Mouse (Mus musculus): ENCODE data around the gene Rbm3.

The Rbm3 gene

GRCm38 (mm10) chrX:8145153-8145991 is at the start of gene Rbm3:
Gene Rbm3 (minus strand): TSS chrX:8145880.
- peak; percentile 88 to 91 for DNase-seq (ENCODE audit: low spot score in 2 of 2)

GRCm38 (mm10) chrX:8193419-8193723 is 47.7 kb upstream of the Rbm3 start, which contains the start of gene Ebp:
Gene Ebp (minus strand): TSS chrX:8193512.
- DNase-seq (ENCODE audit: low spot score in 2 of 2): no peak

GRCm38 (mm10) chrX:8192640-8193418 is 47.1 kb upstream of the Rbm3 start:
- DNase-seq (ENCODE audit: low spot score in 2 of 2): peak; percentile 79 to 86

GRCm38 (mm10) chrX:8192126-8192639 is 46.5 kb upstream of the Rbm3 start:
- no peak for DNase-seq (ENCODE audit: low spot score in 2 of 2)

GRCm38 (mm10) chrX:8182871-8183540 is 37.3 kb upstream of the Rbm3 start:
- no peak for DNase-seq (ENCODE audit: low spot score in 2 of 2)

GRCm38 (mm10) chrX:8179646-8180045 is 34.0 kb upstream of the Rbm3 start:
- DNase-seq (ENCODE audit: low spot score in 2 of 2): no peak

- DNase-seq (ENCODE audit: low spot score in 2 of 2): no peak
These were observed 33.2 kb upstream of the Rbm3 start for GRCm38 (mm10) chrX:8178871-8179270.

GRCm38 (mm10) chrX:8175504-8176385 is 30.1 kb upstream of the Rbm3 start, which contains the start of gene Tbc1d25:
Gene Tbc1d25 (minus strand): TSS chrX:8176181.
- peak; percentile 82 to 88 for DNase-seq (ENCODE audit: low spot score in 2 of 2)

- DNase-seq (ENCODE audit: low spot score in 2 of 2): no peak
These were observed 29.5 kb upstream of the Rbm3 start for GRCm38 (mm10) chrX:8175169-8175503.

- no peak for DNase-seq (ENCODE audit: low spot score in 2 of 2)
These were observed 22.3 kb upstream of the Rbm3 start for GRCm38 (mm10) chrX:8167716-8168647.

- DNase-seq (ENCODE audit: low spot score in 2 of 2): no peak
These were observed 18.8 kb upstream of the Rbm3 start for GRCm38 (mm10) chrX:8164471-8164870.

GRCm38 (mm10) chrX:8163076-8163475 is 17.4 kb upstream of the Rbm3 start:
- no peak for DNase-seq (ENCODE audit: low spot score in 2 of 2)

- DNase-seq (ENCODE audit: low spot score in 2 of 2): peak; percentile 17 to 59
These were observed 1.9 kb downstream of the Rbm3 start for GRCm38 (mm10) chrX:8143750-8144149.

- no peak for DNase-seq (ENCODE audit: low spot score in 2 of 2)
These were observed 2.7 kb downstream of the Rbm3 start for GRCm38 (mm10) chrX:8142948-8143347.

GRCm38 (mm10) chrX:8141058-8141457 is 4.6 kb downstream of the Rbm3 start:
- no peak for DNase-seq (ENCODE audit: low spot score in 2 of 2)

GRCm38 (mm10) chrX:8140446-8140845 is 5.2 kb downstream of the Rbm3 start:
- DNase-seq (ENCODE audit: low spot score in 2 of 2): no peak

GRCm38 (mm10) chrX:8139480-8139879 is 6.2 kb downstream of the Rbm3 start:
- DNase-seq (ENCODE audit: low spot score in 2 of 2): no peak

- no peak for DNase-seq (ENCODE audit: low spot score in 2 of 2)
These were observed 9.8 kb downstream of the Rbm3 start for GRCm38 (mm10) chrX:8135886-8136285.

GRCm38 (mm10) chrX:8132017-8132976 is 13.4 kb downstream of the Rbm3 start, which contains the start of gene Wdr13:
Gene Wdr13 (minus strand): TSS chrX:8132892.
- DNase-seq (ENCODE audit: low spot score in 2 of 2): peak; percentile 90 to 93
